Mouse (Mus musculus) layer of hippocampus, adult 2 months (tissue): ENCODE data around the gene Btrc. TPM values are rescaled to one million over a fixed set of nuclear protein-coding genes. Genes with fewer than 3 reads are reported as not detected.
A peak's percentile ranks its signal among the peaks of the same experiment; 100 is the strongest.
"Not testable (repeated sequence)": the region's sequence is repeated elsewhere in the genome, so short reads cannot be mapped to it uniquely, and the experiment has no call there.

Source experiments
- DNase-seq, 2 experiments: peaks; one replicate each; pipeline ENCODE4 v3.0.0; 2022; ENCODE audit warnings: low spot score in 2 of 2
- H3K27ac ChIP-seq: fragments of 200-600 bp; 2 replicates; pipeline ENCODE4 v1.8.1; 2022
- H3K4me3 ChIP-seq: fragments of 200-600 bp; 2 replicates; pipeline ENCODE4 v1.8.1; 2022; ENCODE audit warnings: mild to moderate bottlenecking
- CTCF ChIP-seq: fragments of 200-600 bp; conservative IDR thresholded peaks from 2 replicates; pipeline ENCODE4 v1.8.1; 2022; ENCODE audit warnings: antibody characterized with exemption, mild to moderate bottlenecking, moderate library complexity
- long read RNA-seq, 2 experiments: library from polyadenylated mRNA; stranded (forward); transcript quantifications; one replicate each; pipeline ENCODE4 v2.0.0; 2021; ENCODE audit warnings: borderline mapping rate in 2 of 2
- total RNA-seq, 2 experiments: library from RNA; stranded (reverse); gene quantifications; 2 replicates each; pipeline ENCODE4 v1.2.3; 2021

The Btrc gene
- 10 to 100 TPM; 92.9 to 93.9 TPM for total RNA-seq
- long read RNA-seq, experiment 1, transcript Btrc-202 (14 exons, 2,064 nt), result minor isoform, 5 of 101 reads
- long read RNA-seq, experiment 1, transcript Btrc-201 (15 exons, 2,978 nt), result major isoform, 16 of 101 reads
- long read RNA-seq, experiment 1, partial matches to known transcripts, result 7 of 101 reads
- long read RNA-seq, experiment 1, other reads (novel, unspliced or antisense), result 73 of 101 reads
- long read RNA-seq, experiment 2, transcript Btrc-201 (15 exons, 2,978 nt), result major isoform, 31 of 157 reads
- long read RNA-seq, experiment 2, partial matches to known transcripts, result 12 of 157 reads
- long read RNA-seq, experiment 2, other reads (novel, unspliced or antisense), result 110 of 157 reads

DNA sequence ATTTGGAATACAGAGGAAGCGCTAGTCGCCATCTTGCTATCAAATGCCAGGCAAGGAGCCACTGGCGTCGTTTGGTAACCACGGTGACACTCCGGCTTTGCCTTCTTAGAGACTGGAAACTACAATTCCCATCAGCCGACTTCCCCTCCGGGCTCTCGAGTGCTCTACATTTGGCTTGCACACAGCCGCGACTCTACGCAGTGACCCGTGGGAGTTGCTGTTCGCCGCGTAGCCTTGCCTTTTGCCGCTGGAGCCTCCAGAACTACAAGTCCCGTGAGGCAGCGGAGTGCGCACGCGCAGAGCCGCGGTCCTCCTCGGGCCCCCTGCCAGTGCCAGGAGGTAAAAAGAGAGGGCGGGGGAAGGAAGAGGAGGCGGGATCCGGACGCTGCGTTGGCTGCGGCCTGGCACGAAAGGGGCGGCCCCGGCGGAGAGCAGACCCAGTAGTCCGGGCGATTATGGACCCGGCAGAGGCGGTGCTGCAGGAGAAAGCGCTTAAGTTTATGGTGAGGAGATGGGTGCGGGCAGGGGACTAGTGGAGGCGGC is at the start of gene Btrc:
Btrc (plus strand) TSS at position 351 of the 543 bp plus-strand sequence.
- Histone ChIP-seq H3K4me3 (peak within 1 kb of the TSS; percentile 72), H3K27ac (peak within 1 kb of the TSS; percentile 99)
- TF ChIP-seq CTCF, result no peak
- peak; percentile 100 for DNase-seq

DNA sequence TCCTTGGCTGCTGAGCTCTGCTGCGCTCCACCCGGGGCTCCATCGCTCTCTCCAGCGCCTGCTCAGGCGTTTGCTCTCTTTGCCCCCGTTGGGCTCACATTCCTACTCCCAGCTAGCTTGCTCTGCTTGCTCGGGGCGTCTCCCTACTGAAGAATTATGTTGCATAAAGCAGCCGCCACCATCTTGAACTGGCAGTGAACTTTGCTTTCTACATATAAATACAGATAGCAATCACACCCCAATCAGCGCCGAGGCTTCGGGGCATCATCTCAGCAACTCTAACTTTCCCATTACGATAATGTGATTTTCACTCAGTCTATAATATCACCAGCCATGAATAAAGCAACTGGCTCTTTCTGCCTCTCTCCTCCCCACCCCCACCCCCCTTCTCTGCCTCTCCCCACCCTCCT is 46.1 kb upstream of the Btrc start:
- H3K27ac ChIP-seq, result no peak overlapping the region
- H3K4me3 ChIP-seq, result no peak overlapping the region
- no peak for TF ChIP-seq CTCF
- DNase-seq, result no peak

DNA sequence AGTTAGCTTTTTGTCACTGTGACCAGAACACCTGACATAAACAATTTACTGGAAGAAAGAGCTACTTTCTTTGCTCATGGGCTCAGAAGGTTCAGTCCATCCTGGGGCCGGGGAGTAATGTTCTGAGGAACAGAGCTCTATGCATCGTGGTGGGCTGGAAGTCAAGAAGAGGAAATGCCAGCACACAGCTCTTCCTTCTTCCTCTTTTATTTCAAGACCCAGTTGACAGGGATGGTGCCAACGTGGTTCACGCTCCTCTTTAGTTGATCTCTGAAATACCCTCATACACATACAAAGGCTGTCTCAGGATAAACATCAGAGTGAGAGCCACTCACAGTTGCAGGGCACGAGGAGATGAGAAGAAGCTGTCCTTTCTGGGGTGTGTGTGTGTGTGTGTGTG is 42.5 kb upstream of the Btrc start:
- DNase-seq, result no peak
- no peak overlapping the region for H3K4me3 ChIP-seq

GRCm38 (mm10) chr19:45329039-45329438 is 34.5 kb upstream of the Btrc start:
- no peak for TF ChIP-seq CTCF
- H3K27ac ChIP-seq, result no peak overlapping the region
- DNase-seq, result no peak
- H3K4me3 ChIP-seq, result no peak overlapping the region

More for the DNA sequence above, 42.5 kb upstream of the Btrc start:
- TF ChIP-seq CTCF, result no peak
- no peak overlapping the region for H3K27ac ChIP-seq

GRCm38 (mm10) chr19:45329748-45330298 is 33.7 kb upstream of the Btrc start:
- DNase-seq, result no peak
- H3K4me3 ChIP-seq, result no peak overlapping the region

GRCm38 (mm10) chr19:45336718-45337117 is 26.8 kb upstream of the Btrc start:
- Histone ChIP-seq H3K4me3 (no peak overlapping the region), H3K27ac (no peak overlapping the region)
- TF ChIP-seq CTCF, result no peak
- no peak for DNase-seq

More at GRCm38 (mm10) chr19:45329748-45330298, 33.7 kb upstream of the Btrc start:
- TF ChIP-seq CTCF, result 0 out of 2 replicates have a peak, but pooled peaks have one; percentile 6
- no peak overlapping the region for H3K27ac ChIP-seq

- peak overlapping the region; percentile 82 for H3K27ac ChIP-seq
These were observed 25.4 kb upstream of the Btrc start for GRCm38 (mm10) chr19:45338182-45338581.

GRCm38 (mm10) chr19:45343941-45344340 is 19.6 kb upstream of the Btrc start:
- Histone ChIP-seq H3K27ac (no peak overlapping the region), H3K4me3 (no peak overlapping the region)
- no peak for TF ChIP-seq CTCF
- DNase-seq, result peak in 1 of 2 experiments; percentile 57

More at GRCm38 (mm10) chr19:45338182-45338581, 25.4 kb upstream of the Btrc start:
- TF ChIP-seq CTCF, result no peak
- no peak overlapping the region; the same call in 1 of the 2 replicates for H3K4me3 ChIP-seq
- peak; percentile 49 to 79 for DNase-seq

- DNase-seq, result no peak
- H3K27ac ChIP-seq, result no peak overlapping the region
- no peak for TF ChIP-seq CTCF
- no peak overlapping the region for H3K4me3 ChIP-seq
These were observed 15.3 kb upstream of the Btrc start for GRCm38 (mm10) chr19:45348188-45348587.

DNA sequence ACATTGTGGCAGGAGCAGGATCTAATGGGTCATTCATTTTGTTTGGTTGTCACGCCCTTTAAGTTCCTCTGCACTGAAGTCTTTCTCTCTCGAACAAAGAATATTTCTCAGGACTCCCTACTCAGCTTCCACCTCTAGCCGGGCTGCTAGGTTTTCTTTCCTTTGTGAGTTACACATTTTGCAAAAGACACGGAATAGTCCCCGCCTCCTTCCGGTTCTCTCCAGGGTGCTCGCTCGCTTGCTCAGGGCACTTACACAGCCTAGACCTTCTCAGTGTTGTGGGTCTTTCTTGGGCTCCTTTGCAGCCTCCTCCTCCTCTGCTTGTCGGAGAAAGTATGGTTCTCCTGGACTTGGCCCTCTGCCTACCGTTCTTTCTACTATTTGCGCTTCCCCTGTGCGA is 13.1 kb upstream of the Btrc start:
- TF ChIP-seq CTCF, result no peak
- no peak overlapping the region for H3K4me3 ChIP-seq
- no peak for DNase-seq
- H3K27ac ChIP-seq, result no peak overlapping the region

DNA sequence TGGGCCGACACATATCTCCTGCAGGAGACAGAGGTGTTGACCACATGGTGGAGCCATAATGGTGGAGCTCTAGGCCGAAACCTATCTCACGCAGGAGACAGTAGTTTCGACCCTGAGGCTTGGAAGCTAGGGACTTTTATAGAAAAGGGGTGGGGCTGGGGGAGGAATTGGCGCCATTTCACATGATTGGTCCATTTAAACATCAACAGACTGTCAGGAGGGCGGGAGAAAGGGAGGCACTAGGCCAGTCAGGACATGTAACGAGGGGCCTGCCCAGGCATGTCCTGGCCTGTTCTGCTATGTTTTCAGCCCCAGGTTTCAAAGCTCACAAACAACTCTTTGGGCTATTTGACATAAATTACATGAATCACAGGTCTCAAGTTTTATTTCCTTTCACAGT is 10.8 kb upstream of the Btrc start:
- not testable (repeated sequence) for H3K4me3 ChIP-seq, DNase-seq, H3K27ac ChIP-seq

DNA sequence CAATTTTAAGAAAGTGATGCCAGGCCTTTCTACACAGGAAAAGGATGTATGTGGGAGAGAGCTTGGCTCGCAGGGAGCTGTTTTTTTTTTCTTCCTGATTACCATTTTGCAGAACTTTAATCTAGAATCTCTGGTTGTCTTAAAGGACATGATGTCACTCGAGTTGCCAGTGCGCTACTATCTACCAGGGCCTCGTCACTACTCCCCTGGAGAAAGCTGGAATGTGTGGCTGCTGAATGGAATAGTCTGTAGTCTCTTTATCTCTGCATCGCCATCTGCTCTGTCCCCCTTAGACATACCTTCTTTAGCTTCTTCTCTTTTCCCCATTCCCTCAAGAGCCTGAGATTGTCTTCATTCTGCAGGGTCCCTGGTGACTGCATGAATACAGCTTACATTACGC is 7.9 kb upstream of the Btrc start:
- TF ChIP-seq CTCF, result no peak
- no peak for DNase-seq
- H3K4me3 ChIP-seq, result no peak overlapping the region
- no peak overlapping the region for H3K27ac ChIP-seq

- DNase-seq, H3K4me3 ChIP-seq, H3K27ac ChIP-seq: not testable (repeated sequence)
These were observed 6.7 kb upstream of the Btrc start for GRCm38 (mm10) chr19:45356868-45357267.

GRCm38 (mm10) chr19:45360486-45360885 is 3.0 kb upstream of the Btrc start:
- H3K27ac ChIP-seq, result no peak overlapping the region
- no peak for TF ChIP-seq CTCF
- DNase-seq, result no peak
- H3K4me3 ChIP-seq, result no peak overlapping the region
